Mouse (Mus musculus): ENCODE results near the gene Phldb2. TPM values are rescaled to one million over a fixed set of nuclear protein-coding genes. Genes with fewer than 3 reads are reported as not detected.

Phldb2 gene
- total RNA-seq (2021), result 10 to 100 TPM; 10.9 to 11.9 TPM

- intact Hi-C loops (cut with DNase I), result no loop called here
- no peak for DNase-seq
These were observed at the start of gene Phldb2 for GRCm38 (mm10) chr16:45953394-45953793. Phldb2 (minus strand) TSS chr16:45953598.

GRCm38 (mm10) chr16:46001550-46002166 lies 48.3 kb upstream of the Phldb2 start:
- intact Hi-C loops (cut with DNase I), result no loop called here
- no peak for DNase-seq

- no peak for DNase-seq
- intact Hi-C loops (cut with DNase I), result no loop called here
These were observed 47.6 kb upstream of the Phldb2 start for GRCm38 (mm10) chr16:46000976-46001375.

GRCm38 (mm10) chr16:45999374-46000191 lies 46.2 kb upstream of the Phldb2 start:
- intact Hi-C loops (cut with DNase I), result no loop called here

GRCm38 (mm10) chr16:45998231-45998630 lies 44.8 kb upstream of the Phldb2 start:
- no peak for DNase-seq
- intact Hi-C loops (cut with DNase I), result no loop called here

More at GRCm38 (mm10) chr16:45999374-46000191, 46.2 kb upstream of the Phldb2 start:
- DNase-seq, result peak; percentile 25

GRCm38 (mm10) chr16:45990901-45991676 lies 37.7 kb upstream of the Phldb2 start:
- DNase-seq, result no peak
- intact Hi-C loops (cut with DNase I), result no loop called here

- intact Hi-C loops (cut with DNase I), result no loop called here
These were observed 32.8 kb upstream of the Phldb2 start for GRCm38 (mm10) chr16:45986236-45986635.

GRCm38 (mm10) chr16:45984610-45985606 lies 31.5 kb upstream of the Phldb2 start:
- intact Hi-C loops (cut with DNase I), result no loop called here
- no peak for DNase-seq

More at GRCm38 (mm10) chr16:45986236-45986635, 32.8 kb upstream of the Phldb2 start:
- no peak for DNase-seq

GRCm38 (mm10) chr16:45976251-45976650 lies 22.9 kb upstream of the Phldb2 start:
- DNase-seq, result no peak
- intact Hi-C loops (cut with DNase I), result no loop called here

- intact Hi-C loops (cut with DNase I), result no loop called here
- DNase-seq, result peak; percentile 6
These were observed 20.7 kb upstream of the Phldb2 start for GRCm38 (mm10) chr16:45973959-45974686.

GRCm38 (mm10) chr16:45970187-45970586 lies 16.8 kb upstream of the Phldb2 start:
- intact Hi-C loops (cut with DNase I), result no loop called here

GRCm38 (mm10) chr16:45968716-45969115 lies 15.3 kb upstream of the Phldb2 start:
- intact Hi-C loops (cut with DNase I), result loop anchor here (5.0 kb wide), 1 partner anchor 126 kb away; no protein-coding TSS in a partner anchor
- no peak for DNase-seq

More at GRCm38 (mm10) chr16:45970187-45970586, 16.8 kb upstream of the Phldb2 start:
- no peak for DNase-seq

GRCm38 (mm10) chr16:45967471-45967870 lies 14.1 kb upstream of the Phldb2 start:
- peak; percentile 80 for DNase-seq
- intact Hi-C loops (cut with DNase I), result loop anchor here (2.0 to 5.0 kb wide), 2 partner anchors 125 to 211 kb away; no protein-coding TSS in a partner anchor

GRCm38 (mm10) chr16:45966604-45967003 lies 13.2 kb upstream of the Phldb2 start:
- DNase-seq, result no peak
- intact Hi-C loops (cut with DNase I), result loop anchor here (2.0 to 5.0 kb wide), 2 partner anchors 124 to 210 kb away; no protein-coding TSS in a partner anchor

- no peak for DNase-seq
- intact Hi-C loops (cut with DNase I), result loop anchor here (5.0 kb wide), 1 partner anchor 122 kb away; no protein-coding TSS in a partner anchor
These were observed 11.4 kb upstream of the Phldb2 start for GRCm38 (mm10) chr16:45964777-45965176.

GRCm38 (mm10) chr16:45963837-45964236 lies 10.4 kb upstream of the Phldb2 start:
- intact Hi-C loops (cut with DNase I), result no loop called here
- no peak for DNase-seq

GRCm38 (mm10) chr16:45963088-45963487 lies 9.7 kb upstream of the Phldb2 start:
- intact Hi-C loops (cut with DNase I), result no loop called here
- DNase-seq, result no peak

GRCm38 (mm10) chr16:45960978-45961377 lies 7.6 kb upstream of the Phldb2 start:
- DNase-seq, result no peak
- intact Hi-C loops (cut with DNase I), result no loop called here

- intact Hi-C loops (cut with DNase I), result no loop called here
These were observed 3.1 kb upstream of the Phldb2 start for GRCm38 (mm10) chr16:45956390-45956950.

More at GRCm38 (mm10) chr16:45956390-45956950, 3.1 kb upstream of the Phldb2 start:
- no peak for DNase-seq
